Mouse (Mus musculus) forebrain, postnatal 0 days (tissue): ENCODE measurements at regions not wholly inside any gene's neighbourhood (a gene's known extent, or its start where the extent isn't known, plus 50 kb on each side); places are given as distances from the start of the nearest gene placed in this dataset.

Experiments
- ATAC-seq: fragments of 200-750 bp; cut with Nextera tagmentation; 2 replicates; pipeline ENCODE4 v1.8.0; 2017; ENCODE audit warnings: mild to moderate bottlenecking, moderate library complexity
- DNase-seq: peaks from one replicate; pipeline ENCODE4 v3.0.0-alpha.2; 2015
- H3K27ac ChIP-seq: fragments of 300-500 bp; sonication (generic); 2 replicates; pipeline ENCODE4 v1.5.1; 2014; ENCODE audit warnings: low read depth, mild to moderate bottlenecking, antibody characterized with exemption, low read length, moderate library complexity, mixed read lengths
- H3K27me3 ChIP-seq: fragments of 300-500 bp; sonication (generic); 2 replicates; pipeline ENCODE4 v1.6.1; 2014; ENCODE audit warnings: mild to moderate bottlenecking, low read length, mixed read lengths; ENCODE audit not compliant: insufficient read depth
- H3K36me3 ChIP-seq: fragments of 300-500 bp; sonication (generic); 2 replicates; pipeline ENCODE4 v1.6.1; 2014; ENCODE audit warnings: mild to moderate bottlenecking, moderate library complexity; ENCODE audit not compliant: insufficient read depth
- H3K4me1 ChIP-seq: fragments of 300-500 bp; sonication (generic); 2 replicates; pipeline ENCODE4 v1.6.1; 2014; ENCODE audit warnings: antibody characterized with exemption; ENCODE audit not compliant: insufficient read depth
- H3K4me2 ChIP-seq: fragments of 300-500 bp; sonication (generic); 2 replicates; pipeline ENCODE4 v1.6.1; 2014; ENCODE audit warnings: low read depth, mild to moderate bottlenecking, moderate library complexity
- H3K4me3 ChIP-seq: fragments of 300-500 bp; sonication (generic); 2 replicates; pipeline ENCODE4 v1.5.1; 2014; ENCODE audit warnings: low read depth, low read length, mixed read lengths
- H3K9ac ChIP-seq: fragments of 300-500 bp; sonication (generic); 2 replicates; pipeline ENCODE4 v1.6.1; 2014; ENCODE audit warnings: mild to moderate bottlenecking
- H3K9me3 ChIP-seq: fragments of 300-500 bp; sonication (generic); 2 replicates; pipeline ENCODE4 v1.6.1; 2016; ENCODE audit warnings: low read length
- CTCF ChIP-seq: sonication (generic); IDR thresholded peaks from 2 replicates; pipeline ENCODE4 v1.5.1; 2016; ENCODE audit warnings: antibody characterized with exemption, control low read depth, low read depth
- WGBS: fragments of 180-500 bp; shearing (Covaris S2); extraction: QIAGEN DNeasy Blood & Tissue Kit; methylation state at CpG from one replicate; pipeline ENCODE4 v1.1.7; 2014; 5-methylcytosine and 5-hydroxymethylcytosine counted together

GRCm38 (mm10) chr1:193787417-193787816 lies 417.3 kb upstream of the Camk1g start:
- Histone ChIP-seq H3K36me3 (no peaks in the 10 kb centered on the region), H3K4me2 (no peak overlapping the region), H3K27ac (no peak overlapping the region), H3K4me1 (no peaks in the 10 kb centered on the region), H3K4me3 (no peak overlapping the region), H3K27me3 (no peaks in the 10 kb centered on the region), H3K9ac (no peak overlapping the region), H3K9me3 (no peaks in the 10 kb centered on the region)
- no peak for ATAC-seq
- 6% methylated on average over 1 of the region's 1 CpGs for WGBS
- no peak for TF ChIP-seq CTCF
- DNase-seq = no peak

- H3K27ac ChIP-seq = peak overlapping the region; percentile 54; the same call in 1 of the 2 replicates
- H3K27me3 ChIP-seq = no peaks in the 10 kb centered on the region
- peak; percentile 73 for DNase-seq
- no peaks in the 10 kb centered on the region for H3K4me1 ChIP-seq
- no peaks in the 10 kb centered on the region for H3K36me3 ChIP-seq
- H3K4me2 ChIP-seq = no peak overlapping the region
- 38% methylated on average over 1 of the region's 1 CpGs for WGBS
- ATAC-seq = peak; percentile 91
- H3K9ac ChIP-seq = no peak overlapping the region
- no peaks in the 10 kb centered on the region for H3K9me3 ChIP-seq
- no peak overlapping the region for H3K4me3 ChIP-seq
- TF ChIP-seq CTCF = no peak
These were observed 414.9 kb upstream of the Camk1g start for GRCm38 (mm10) chr1:193784966-193785365.

- Histone ChIP-seq H3K27ac (no peak overlapping the region), H3K4me1 (no peaks in the 10 kb centered on the region), H3K4me2 (no peak overlapping the region), H3K27me3 (no peaks in the 10 kb centered on the region), H3K9me3 (no peaks in the 10 kb centered on the region), H3K36me3 (no peaks in the 10 kb centered on the region), H3K9ac (no peak overlapping the region), H3K4me3 (no peak overlapping the region)
- WGBS = 75% methylated on average over 2 of the region's 2 CpGs
- DNase-seq = no peak
- no peak for TF ChIP-seq CTCF
- ATAC-seq = no peak
These were observed 414.4 kb upstream of the Camk1g start for GRCm38 (mm10) chr1:193784526-193784925.

- no peaks in the 10 kb centered on the region for H3K36me3 ChIP-seq
- ATAC-seq (no peak), DNase-seq (no peak)
- no peaks in the 10 kb centered on the region for H3K9me3 ChIP-seq
- no peak for TF ChIP-seq CTCF
- 38% methylated on average over 1 of the region's 1 CpGs for WGBS
- H3K4me3 ChIP-seq = no peak overlapping the region
- no peak overlapping the region for H3K9ac ChIP-seq
- no peak overlapping the region for H3K27ac ChIP-seq
- no peak overlapping the region for H3K4me2 ChIP-seq
- no peaks in the 10 kb centered on the region for H3K4me1 ChIP-seq
- no peaks in the 10 kb centered on the region for H3K27me3 ChIP-seq
These were observed 408.1 kb upstream of the Camk1g start for GRCm38 (mm10) chr1:193778181-193778580.

GRCm38 (mm10) chr1:193769546-193769945 lies 399.4 kb upstream of the Camk1g start:
- H3K4me3 ChIP-seq = no peak overlapping the region
- H3K9me3 ChIP-seq = no peaks in the 10 kb centered on the region
- H3K4me2 ChIP-seq = no peak overlapping the region
- no peaks in the 10 kb centered on the region for H3K4me1 ChIP-seq
- H3K9ac ChIP-seq = no peak overlapping the region
- H3K27ac ChIP-seq = no peak overlapping the region
- DNase-seq = no peak
- WGBS = 69% methylated on average over 4 of the region's 4 CpGs
- no peaks in the 10 kb centered on the region for H3K36me3 ChIP-seq
- no peak for TF ChIP-seq CTCF
- H3K27me3 ChIP-seq = no peaks in the 10 kb centered on the region
- no peak for ATAC-seq

- Histone ChIP-seq H3K9ac (no peak overlapping the region), H3K9me3 (no peaks in the 10 kb centered on the region), H3K4me3 (no peak overlapping the region), H3K4me2 (no peak overlapping the region), H3K27me3 (no peaks in the 10 kb centered on the region), H3K4me1 (no peaks in the 10 kb centered on the region), H3K27ac (no peak overlapping the region), H3K36me3 (no peaks in the 10 kb centered on the region)
- TF ChIP-seq CTCF = no peak
- ATAC-seq (no peak), DNase-seq (no peak)
These were observed 394.0 kb upstream of the Camk1g start for GRCm38 (mm10) chr1:193764103-193764502.

- Histone ChIP-seq H3K9me3 (no peaks in the 10 kb centered on the region), H3K4me2 (no peak overlapping the region), H3K4me3 (no peak overlapping the region), H3K27ac (no peak overlapping the region), H3K27me3 (no peaks in the 10 kb centered on the region), H3K4me1 (peaks cover 5% of the 10 kb centered on the region; the same call in 1 of the 2 replicates), H3K9ac (no peak overlapping the region), H3K36me3 (no peaks in the 10 kb centered on the region)
- no peak for TF ChIP-seq CTCF
- ATAC-seq (peak; percentile 69), DNase-seq (peak; percentile 36)
- WGBS = 21% methylated on average over 4 of the region's 4 CpGs
These were observed 381.7 kb upstream of the Camk1g start for GRCm38 (mm10) chr1:193751819-193752251.

GRCm38 (mm10) chr1:193750929-193751328 lies 380.8 kb upstream of the Camk1g start:
- no peak overlapping the region for H3K27ac ChIP-seq
- no peak for ATAC-seq
- H3K27me3 ChIP-seq = no peaks in the 10 kb centered on the region
- H3K36me3 ChIP-seq = no peaks in the 10 kb centered on the region
- H3K9ac ChIP-seq = no peak overlapping the region
- H3K4me3 ChIP-seq = no peak overlapping the region
- no peak for DNase-seq
- WGBS = 52% methylated on average over 4 of the region's 4 CpGs
- H3K4me2 ChIP-seq = no peak overlapping the region
- TF ChIP-seq CTCF = no peak
- peaks cover 5% of the 10 kb centered on the region; the same call in 1 of the 2 replicates for H3K4me1 ChIP-seq
- no peaks in the 10 kb centered on the region for H3K9me3 ChIP-seq
